Comparison of ENCODE assay signal across 10 mouse cellular contexts in genomic region chr4:59764950-59765349, GRCm38 (mm10). TPM values are rescaled to one million over a fixed set of nuclear protein-coding genes. Genes with fewer than 3 reads are reported as not detected.
DNase-seq lines count a peak whose midpoint lies in the region; ATAC-seq and TF ChIP-seq lines count a peak whose summit lies in the region.
"Had no signal": no experiment of that assay in that cellular context is flagged by ENCODE, and none has a peak within 500 bp of the region (broad histone marks: within the 10 kb centered on the region; RNA-seq: fewer than 3 reads in every experiment).

No protein-coding gene starts in this region.

- intact Hi-C loops in heart, postnatal 14 days (cut with DNase I): loop anchor here (5.0 kb wide), 1 partner anchor 143 kb away; no protein-coding TSS in a partner anchor

- 69% methylated on average over 7 of the region's 7 CpGs for whole genome bisulfite sequencing in heart, embryonic 10.5 days
- 40% methylated on average over 7 of the region's 7 CpGs for WGBS in lung, postnatal 0 days
- WGBS in hindbrain, embryonic 14.5 days: 72% methylated on average over 7 of the region's 7 CpGs
- WGBS in stomach, embryonic 14.5 days: 64% methylated on average over 7 of the region's 7 CpGs

- no peak for DNase-seq in heart, embryonic 10.5 days (ENCODE audit: low spot score)
- no peak for DNase-seq in heart, postnatal 14 days
- DNase-seq in lung, postnatal 0 days (ENCODE audit: low spot score): no peak
- DNase-seq in lung, postnatal 4 days: no peak
- no peak for DNase-seq in hindbrain, embryonic 14.5 days (ENCODE audit: low spot score)
- no peak for DNase-seq in cerebellum, postnatal 4 days (ENCODE audit: low spot score in 2 of 2)
- DNase-seq in frontal cortex, postnatal 25 days (ENCODE audit: low spot score in 2 of 2): no peak
- DNase-seq: cerebellum, adult 11 months; lung, postnatal 14 days had no signal

- peaks cover 13% of the 10 kb centered on the region for H3K4me1 ChIP-seq in heart, embryonic 10.5 days
- H3K4me1 ChIP-seq in lung, postnatal 0 days (ENCODE audit: insufficient read depth, low read depth, low read length): peaks cover 15% of the 10 kb centered on the region
- H3K4me1 ChIP-seq in hindbrain, embryonic 14.5 days (replicated peaks; ENCODE audit: control insufficient read depth, insufficient read depth, low read length): peaks cover 16% of the 10 kb centered on the region; the same call in 1 of the 2 replicates
- peaks cover 8% of the 10 kb centered on the region; the same call in 1 of the 2 replicates for H3K4me1 ChIP-seq in stomach, embryonic 14.5 days (ENCODE audit: control insufficient read depth, insufficient read depth, low read length)

- ATAC-seq in lung, postnatal 0 days: 0 out of 2 replicates have a peak, but pooled peaks have one; percentile 6
- 0 out of 2 replicates have a peak, but pooled peaks have one; percentile 34 for ATAC-seq in hindbrain, embryonic 14.5 days (ENCODE audit: low FRiP score)
- ATAC-seq in stomach, embryonic 14.5 days (ENCODE audit: insufficient number of reproducible peaks, insufficient read depth, low FRiP score, low read depth): no peak

- no peaks in the 10 kb centered on the region for H3K9me3 ChIP-seq in heart, embryonic 10.5 days
- H3K9me3 ChIP-seq in lung, postnatal 0 days (ENCODE audit: low read length): no peaks in the 10 kb centered on the region
- no peaks in the 10 kb centered on the region for H3K9me3 ChIP-seq in hindbrain, embryonic 14.5 days (ENCODE audit: control insufficient read depth, low read length)
- no peaks in the 10 kb centered on the region for H3K9me3 ChIP-seq in stomach, embryonic 14.5 days (ENCODE audit: control insufficient read depth, low read depth, low read length)

- no peak for TF ChIP-seq EP300 in lung, postnatal 0 days (IDR thresholded peaks at IDR 0.05)

- no peaks in the 10 kb centered on the region for H3K27me3 ChIP-seq in heart, embryonic 10.5 days (ENCODE audit: insufficient read depth, poor library complexity, severe bottlenecking)
- no peaks in the 10 kb centered on the region for H3K27me3 ChIP-seq in lung, postnatal 0 days (replicated peaks; ENCODE audit: insufficient read depth, low read length)
- no peaks in the 10 kb centered on the region for H3K27me3 ChIP-seq in hindbrain, embryonic 14.5 days (ENCODE audit: control insufficient read depth, insufficient read depth, low read length)
- no peaks in the 10 kb centered on the region for H3K27me3 ChIP-seq in stomach, embryonic 14.5 days (ENCODE audit: control insufficient read depth, insufficient read depth, low read length)

- H3K27ac ChIP-seq in heart, embryonic 10.5 days: peak overlapping the region; percentile 30; the same call in 1 of the 2 replicates
- peak overlapping the region; percentile 71 for H3K27ac ChIP-seq in lung, postnatal 0 days (ENCODE audit: low read length)
- H3K27ac ChIP-seq in hindbrain, embryonic 14.5 days: peak overlapping the region; percentile 33; the same call in 1 of the 2 replicates
- peak overlapping the region; percentile 77; the same call in 1 of the 2 replicates for H3K27ac ChIP-seq in stomach, embryonic 14.5 days (ENCODE audit: low read length)

- peaks cover 9% of the 10 kb centered on the region for H3K36me3 ChIP-seq in heart, embryonic 10.5 days
- H3K36me3 ChIP-seq in lung, postnatal 0 days (ENCODE audit: insufficient read depth, low read length): no peaks in the 10 kb centered on the region
- H3K36me3 ChIP-seq in hindbrain, embryonic 14.5 days (replicated peaks; ENCODE audit: control insufficient read depth, insufficient read depth): 0 out of 2 replicates have a peak, but pooled peaks cover 7% of the 10 kb centered on the region
- H3K36me3 ChIP-seq in stomach, embryonic 14.5 days (ENCODE audit: control insufficient read depth, insufficient read depth, low read length): no peaks in the 10 kb centered on the region; the same call in 1 of the 2 replicates

- H3K9ac ChIP-seq in lung, postnatal 0 days (replicated peaks; ENCODE audit: low read depth): no peak overlapping the region
- no peak overlapping the region for H3K9ac ChIP-seq in hindbrain, embryonic 14.5 days
- H3K9ac ChIP-seq in stomach, embryonic 14.5 days (replicated peaks; ENCODE audit: low read depth, low read length): no peak overlapping the region

- no peak overlapping the region for H3K4me3 ChIP-seq in heart, embryonic 10.5 days
- H3K4me3 ChIP-seq in lung, postnatal 0 days (ENCODE audit: low read depth, low read length): no peak overlapping the region
- no peak overlapping the region for H3K4me3 ChIP-seq in hindbrain, embryonic 14.5 days (replicated peaks; ENCODE audit: low read length)
- no peak overlapping the region for H3K4me3 ChIP-seq in stomach, embryonic 14.5 days (ENCODE audit: low read depth, low read length)

- peak overlapping the region; percentile 28 for H3K4me2 ChIP-seq in lung, postnatal 0 days (replicated peaks; ENCODE audit: low read depth, low read length)
- peak overlapping the region; percentile 22; the same call in 1 of the 2 replicates for H3K4me2 ChIP-seq in hindbrain, embryonic 14.5 days (replicated peaks)
- 0 out of 2 replicates have a peak overlapping the region, but pooled peaks have one; percentile 11 for H3K4me2 ChIP-seq in stomach, embryonic 14.5 days (replicated peaks; ENCODE audit: low read depth, low read length)

- no peak for TF ChIP-seq CTCF in lung, postnatal 0 days (IDR thresholded peaks at IDR 0.05)

RNA-seq across cellular contexts. Expression of gene Inip, which starts 36.4 kb away (rescaled TPM):
- 56.9 and 57.5 TPM in 2 replicates for polyA plus RNA-seq in heart, embryonic 10.5 days (2016; fragmentation: Nextera tagmentation; extraction: Ambion mirVana)
- total RNA-seq in heart, postnatal 14 days (2021): 10 to 100 TPM; 10.3 to 12.3 TPM
- polyA plus RNA-seq in lung, postnatal 0 days (2015; fragmentation: Nextera tagmentation; extraction: Ambion mirVana): 25.9 and 26.8 TPM in 2 replicates
- polyA plus RNA-seq in hindbrain, embryonic 14.5 days (2014; fragmentation: Nextera tagmentation; extraction: Ambion mirVana): 52.2 and 52.7 TPM in 2 replicates
- 55.4 and 57.6 TPM in 2 replicates for polyA plus RNA-seq in stomach, embryonic 14.5 days (2014; fragmentation: Nextera tagmentation; extraction: Ambion mirVana)

RNA-seq across cellular contexts. Expression of gene Snx30, which starts 40.7 kb away (rescaled TPM):
- polyA plus RNA-seq in heart, embryonic 10.5 days (2016; fragmentation: Nextera tagmentation; extraction: Ambion mirVana): 5.2 and 8.1 TPM in 2 replicates
- 1 to 10 TPM; 5.0 to 8.2 TPM for total RNA-seq in heart, postnatal 14 days (2021)
- polyA plus RNA-seq in lung, postnatal 0 days (2015; fragmentation: Nextera tagmentation; extraction: Ambion mirVana): 12.0 and 13.2 TPM in 2 replicates
- polyA plus RNA-seq in hindbrain, embryonic 14.5 days (2014; fragmentation: Nextera tagmentation; extraction: Ambion mirVana): 21.9 and 29.2 TPM in 2 replicates
- polyA plus RNA-seq in stomach, embryonic 14.5 days (2014; fragmentation: Nextera tagmentation; extraction: Ambion mirVana): 8.9 and 10.8 TPM in 2 replicates
